Mouse (Mus musculus) midbrain, embryonic 16.5 days (tissue): Measurements from ENCODE around the gene Ints5. TPM values are rescaled to one million over a fixed set of nuclear protein-coding genes. Genes with fewer than 3 reads are reported as not detected.
"Not testable (repeated sequence)": the region's sequence is repeated elsewhere in the genome, so short reads cannot be mapped to it uniquely, and the experiment has no call there.

Experiments used
- ATAC-seq: fragments of 200-750 bp; cut with Nextera tagmentation; 2 replicates; pipeline ENCODE4 v1.8.0; 2017; ENCODE audit warnings: moderate TSS enrichment
- H3K27ac ChIP-seq: fragments of 300-500 bp; sonication (generic); 2 replicates; pipeline ENCODE4 v1.5.1; 2014; ENCODE audit warnings: mild to moderate bottlenecking, low read length, mixed read lengths
- H3K27me3 ChIP-seq: fragments of 300-500 bp; sonication (generic); 2 replicates; pipeline ENCODE4 v1.6.1; 2014; ENCODE audit warnings: low read depth, low read length, mixed read lengths; ENCODE audit not compliant: control insufficient read depth, insufficient read depth
- H3K36me3 ChIP-seq: fragments of 300-500 bp; sonication (generic); 2 replicates; pipeline ENCODE4 v1.6.1; 2014; ENCODE audit warnings: mild to moderate bottlenecking, low read length, moderate library complexity, mixed read lengths; ENCODE audit not compliant: control insufficient read depth, insufficient read depth
- H3K4me1 ChIP-seq: fragments of 300-500 bp; sonication (generic); 2 replicates; pipeline ENCODE4 v1.6.1; 2014; ENCODE audit warnings: mild to moderate bottlenecking, low read length, mixed read lengths; ENCODE audit not compliant: control insufficient read depth, insufficient read depth
- H3K4me2 ChIP-seq: fragments of 300-500 bp; sonication (generic); 2 replicates; pipeline ENCODE4 v1.6.1; 2014; ENCODE audit warnings: mild to moderate bottlenecking, low read length, mixed read lengths
- H3K4me3 ChIP-seq: fragments of 300-500 bp; sonication (generic); 2 replicates; pipeline ENCODE4 v1.5.1; 2014; ENCODE audit warnings: low read depth, mild to moderate bottlenecking, low read length, moderate library complexity, mixed read lengths
- H3K9ac ChIP-seq: fragments of 300-500 bp; sonication (generic); 2 replicates; pipeline ENCODE4 v1.6.1; 2014; ENCODE audit warnings: low read depth, low read length, mixed read lengths
- H3K9me3 ChIP-seq: fragments of 300-500 bp; sonication (generic); replicated peaks from 2 replicates; pipeline ENCODE4 v1.6.1; 2014; ENCODE audit warnings: mild to moderate bottlenecking, low read length, mixed read lengths; ENCODE audit not compliant: control insufficient read depth, poor library complexity, severe bottlenecking
- WGBS: fragments of 180-500 bp; shearing (Covaris S2); extraction: QIAGEN DNeasy Blood & Tissue Kit; methylation state at CpG from one replicate; pipeline ENCODE4 v1.1.7; 2014; 5-methylcytosine and 5-hydroxymethylcytosine counted together
- polyA plus RNA-seq: library from polyadenylated mRNA; unstranded; fragments of >200 nt; fragmentation: Nextera tagmentation; extraction: Ambion mirVana; gene quantifications from 2 replicates; pipeline ENCODE4 v1.2.1, GENCODE M21; 2015

The Ints5 gene
- polyA plus RNA-seq, 1 experiment from 2014 or later, result 29.2 TPM

GRCm38 (mm10) chr19:8881034-8881392, 11.8 kb upstream of the Ints5 start:
- no peak for ATAC-seq
- Histone ChIP-seq H3K9ac (peak overlapping the region; percentile 92; the same call in 1 of the 2 replicates), H3K9me3 (no peaks in the 10 kb centered on the region), H3K4me3 (peak overlapping the region; percentile 77), H3K36me3 (no peaks in the 10 kb centered on the region; the same call in 1 of the 2 replicates), H3K4me2 (peak overlapping the region; percentile 89), H3K27ac (no peak overlapping the region), H3K27me3 (no peaks in the 10 kb centered on the region), H3K4me1 (peaks cover 11% of the 10 kb centered on the region)
- WGBS, result 10% methylated on average over 3 of the region's 3 CpGs

GRCm38 (mm10) chr19:8883616-8884015, 9.2 kb upstream of the Ints5 start, which contains the start of the genes Lbhd1 and Gm49403:
Gene Lbhd1, plus strand, starts transcription at chr19:8883732.
Gene Gm49403, plus strand, starts transcription at chr19:8883930.
- no peak within 1 kb of the TSS for H3K4me3 ChIP-seq
- peaks cover 23% of the 10 kb centered on the region for H3K4me1 ChIP-seq
- H3K9me3 ChIP-seq, result no peaks in the 10 kb centered on the region
- ATAC-seq, result no peak
- no peaks in the 10 kb centered on the region for H3K36me3 ChIP-seq
- no peak within 1 kb of the TSS for H3K27ac ChIP-seq
- 54% methylated on average over 3 of the region's 3 CpGs for WGBS
- no peak within 1 kb of the TSS for H3K9ac ChIP-seq
- H3K4me2 ChIP-seq, result no peak within 1 kb of the TSS
- no peaks in the 10 kb centered on the region for H3K27me3 ChIP-seq

GRCm38 (mm10) chr19:8886916-8887584, 5.8 kb upstream of the Ints5 start:
- Histone ChIP-seq H3K4me2 (no peak overlapping the region), H3K9ac (peak overlapping the region; percentile 70; the same call in 1 of the 2 replicates), H3K4me1 (peaks cover 19% of the 10 kb centered on the region), H3K4me3 (no peak overlapping the region), H3K36me3 (no peaks in the 10 kb centered on the region), H3K9me3 (no peaks in the 10 kb centered on the region), H3K27ac (no peak overlapping the region), H3K27me3 (no peaks in the 10 kb centered on the region)
- ATAC-seq, result no peak
- WGBS, result 39% methylated on average over 1 of the region's 1 CpGs

- peak overlapping the region; percentile 88; the same call in 1 of the 2 replicates for H3K27ac ChIP-seq
- H3K9ac ChIP-seq, result peak overlapping the region; percentile 70
- H3K4me1 ChIP-seq, result peaks cover 19% of the 10 kb centered on the region
- WGBS, result 16% methylated on average over 19 of the region's 19 CpGs
- no peaks in the 10 kb centered on the region for H3K36me3 ChIP-seq
- no peaks in the 10 kb centered on the region for H3K9me3 ChIP-seq
- ATAC-seq, result no peak
- peak overlapping the region; percentile 90 for H3K4me2 ChIP-seq
- peak overlapping the region; percentile 71 for H3K4me3 ChIP-seq
- H3K27me3 ChIP-seq, result no peaks in the 10 kb centered on the region
Measured at GRCm38 (mm10) chr19:8887585-8888463, 5.0 kb upstream of the Ints5 start.

GRCm38 (mm10) chr19:8888511-8889385, 4.1 kb upstream of the Ints5 start, which contains the start of the genes 1810009A15Rik and Gm49416:
Gene 1810009A15Rik, plus strand, starts transcription at chr19:8888853.
Gene Gm49416, plus strand, starts transcription at chr19:8888926.
- Histone ChIP-seq H3K27me3 (no peaks in the 10 kb centered on the region), H3K36me3 (no peaks in the 10 kb centered on the region), H3K9ac (peak within 1 kb of the TSS; percentile 70), H3K4me2 (peak within 1 kb of the TSS; percentile 90), H3K4me3 (peak within 1 kb of the TSS; percentile 71), H3K4me1 (peaks cover 24% of the 10 kb centered on the region), H3K27ac (peak within 1 kb of the TSS; percentile 88), H3K9me3 (no peaks in the 10 kb centered on the region)
- peak; percentile 95 for ATAC-seq
- WGBS, result under 1% methylated on average over 58 of the region's 58 CpGs

GRCm38 (mm10) chr19:8895397-8895960, 2.7 kb downstream of the Ints5 start:
- ATAC-seq, result no peak
- no peaks in the 10 kb centered on the region for H3K9me3 ChIP-seq
- WGBS, result 91% methylated on average over 9 of the region's 9 CpGs
- no peak overlapping the region for H3K4me2 ChIP-seq
- H3K36me3 ChIP-seq, result peaks cover 6% of the 10 kb centered on the region; the same call in 1 of the 2 replicates
- no peak overlapping the region for H3K9ac ChIP-seq
- no peak overlapping the region for H3K4me3 ChIP-seq
- peaks cover 27% of the 10 kb centered on the region for H3K4me1 ChIP-seq
- H3K27me3 ChIP-seq, result no peaks in the 10 kb centered on the region
- no peak overlapping the region for H3K27ac ChIP-seq

- WGBS, result 83% methylated on average over 5 of the region's 5 CpGs
- H3K36me3 ChIP-seq, H3K27ac ChIP-seq, ATAC-seq, H3K4me2 ChIP-seq, H3K9ac ChIP-seq, H3K9me3 ChIP-seq, H3K27me3 ChIP-seq, H3K4me3 ChIP-seq: not testable (repeated sequence)
- H3K4me1 ChIP-seq, result peaks cover 27% of the 10 kb centered on the region
Measured at GRCm38 (mm10) chr19:8896231-8896630, 3.4 kb downstream of the Ints5 start.

GRCm38 (mm10) chr19:8897211-8897864, 4.5 kb downstream of the Ints5 start:
- peak overlapping the region; percentile 84 for H3K4me2 ChIP-seq
- not testable (repeated sequence) for H3K27me3 ChIP-seq, H3K9me3 ChIP-seq, H3K36me3 ChIP-seq
- H3K9ac ChIP-seq, result peak overlapping the region; percentile 57
- H3K4me1 ChIP-seq, result peaks cover 27% of the 10 kb centered on the region
- peak; percentile 60 for ATAC-seq
- WGBS, result 21% methylated on average over 21 of the region's 21 CpGs
- H3K27ac ChIP-seq, result peak overlapping the region; percentile 75
- H3K4me3 ChIP-seq, result peak overlapping the region; percentile 71
